Mouse (Mus musculus) stomach, postnatal 0 days (tissue): Measurements from ENCODE around the gene Kif26a.
A peak's percentile ranks its signal among the peaks of the same experiment; 100 is the strongest.

Experiments used
- CTCF ChIP-seq: IDR thresholded peaks from 2 replicates; pipeline ENCODE4 v1.5.1; 2016; ENCODE audit warnings: antibody characterized with exemption, low read depth, mild to moderate bottlenecking, moderate library complexity
- EP300 ChIP-seq: optimal IDR thresholded peaks from 2 replicates; pipeline ENCODE3; 2016; ENCODE audit warnings: antibody characterized with exemption

DNA sequence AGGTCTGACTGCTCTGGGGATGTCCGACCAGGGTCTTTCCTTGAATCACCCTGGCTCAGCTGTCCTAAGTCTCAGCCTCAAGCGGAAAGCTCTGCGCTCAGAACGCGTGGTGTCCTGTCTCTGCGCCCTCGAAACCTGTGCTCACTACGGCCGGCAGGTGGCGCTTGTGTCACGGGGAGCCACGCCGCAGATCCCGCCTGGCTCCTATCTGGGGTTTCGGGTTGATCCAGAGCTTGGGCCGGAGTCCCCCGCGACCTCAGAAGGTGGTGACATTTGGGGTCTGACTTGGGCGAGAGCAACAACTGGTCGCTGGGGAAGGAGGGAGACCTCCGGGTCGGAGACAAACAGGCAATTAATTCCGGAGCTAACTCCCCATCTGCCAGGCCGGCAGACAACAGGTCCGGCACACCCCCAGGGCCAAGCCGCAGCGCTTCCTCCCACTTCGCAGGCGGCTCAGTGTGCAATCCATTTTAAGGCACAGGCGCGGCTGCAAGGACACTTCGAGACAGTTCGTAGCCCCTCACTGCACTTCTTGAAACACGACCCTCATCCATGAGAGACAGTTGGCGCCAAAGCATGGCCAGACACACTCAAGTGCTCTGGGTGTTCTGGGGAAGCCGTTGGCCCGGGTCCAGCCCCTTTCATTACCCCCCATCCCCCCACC is 665 bp upstream of the Kif26a start:
- no peak for TF ChIP-seq EP300
- peak; percentile 99 for TF ChIP-seq CTCF
